Mouse (Mus musculus): ENCODE measurements at regions not wholly inside any gene's neighbourhood (a gene's known extent, or its start where the extent isn't known, plus 50 kb on each side); places are given as distances from the start of the nearest gene placed in this dataset.

DNA sequence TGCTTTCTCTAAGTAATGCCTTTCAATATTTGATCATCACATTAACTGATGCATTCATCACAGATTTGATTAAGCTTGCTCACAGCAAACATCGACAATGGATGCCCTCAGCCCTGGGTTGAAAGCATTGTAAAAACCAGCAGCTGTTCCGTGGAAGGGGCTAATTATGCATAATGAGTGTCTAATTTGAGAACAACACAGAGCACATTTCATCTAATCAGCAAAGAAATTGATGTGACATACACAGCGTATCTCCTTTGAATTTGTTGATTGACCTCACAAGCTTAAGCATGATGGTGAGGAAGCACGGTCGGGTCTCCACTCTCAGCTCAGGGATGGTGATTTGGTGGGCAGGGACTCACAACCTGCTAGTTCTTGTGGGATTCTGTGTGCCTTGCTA, 84.0 kb upstream of the Ttc29 start:
- TF ChIP-seq CTCF (IDR thresholded peaks at IDR 0.05; ENCODE audit: low read depth, low read length) (no peak), POLR2A (IDR thresholded peaks at IDR 0.05; ENCODE audit: extremely low read depth, insufficient read depth, low read length) (no peak)
